Mouse (Mus musculus): ENCODE data around the gene D16Ertd472e.
A peak's percentile ranks its signal among the peaks of the same experiment; 100 is the strongest.
"Not testable (repeated sequence)": the region's sequence is repeated elsewhere in the genome, so short reads cannot be mapped to it uniquely, and the experiment has no call there.

Gene D16Ertd472e

DNA sequence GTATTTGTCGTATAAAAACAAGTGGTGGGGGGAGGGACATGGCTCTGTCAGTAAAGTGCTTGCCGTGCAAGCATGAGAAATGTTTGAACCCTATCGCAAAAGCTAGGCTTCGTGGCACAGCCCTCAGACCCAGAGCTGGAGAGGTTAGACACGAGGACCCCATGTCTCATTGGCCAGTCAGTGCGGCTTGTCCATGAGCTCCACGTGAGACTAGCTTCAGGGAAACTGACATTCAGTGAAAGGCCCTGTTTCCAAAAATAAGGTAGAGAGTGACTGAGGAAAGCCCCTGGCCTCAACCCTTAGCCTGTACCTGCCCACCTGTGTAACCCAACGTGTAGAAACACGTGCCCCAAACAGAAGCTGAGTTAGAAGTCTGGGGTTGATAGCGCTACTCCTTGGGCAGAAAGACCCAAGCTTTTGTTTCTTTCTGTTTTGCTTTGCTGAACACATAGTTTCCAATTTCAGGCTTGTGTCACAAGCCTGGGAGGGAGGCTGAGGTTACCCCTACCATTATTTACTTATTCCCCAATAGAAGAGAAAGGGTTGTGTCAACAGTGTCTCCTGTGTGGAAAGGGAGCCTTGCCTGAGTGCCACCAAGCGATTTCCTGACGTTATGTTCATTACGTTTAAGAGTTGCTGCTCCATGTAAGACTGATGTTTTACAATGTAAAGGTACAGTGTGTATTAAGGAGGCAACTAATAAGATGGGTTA is 12.2 kb downstream of the D16Ertd472e start:
- no peak for DNase-seq

DNA sequence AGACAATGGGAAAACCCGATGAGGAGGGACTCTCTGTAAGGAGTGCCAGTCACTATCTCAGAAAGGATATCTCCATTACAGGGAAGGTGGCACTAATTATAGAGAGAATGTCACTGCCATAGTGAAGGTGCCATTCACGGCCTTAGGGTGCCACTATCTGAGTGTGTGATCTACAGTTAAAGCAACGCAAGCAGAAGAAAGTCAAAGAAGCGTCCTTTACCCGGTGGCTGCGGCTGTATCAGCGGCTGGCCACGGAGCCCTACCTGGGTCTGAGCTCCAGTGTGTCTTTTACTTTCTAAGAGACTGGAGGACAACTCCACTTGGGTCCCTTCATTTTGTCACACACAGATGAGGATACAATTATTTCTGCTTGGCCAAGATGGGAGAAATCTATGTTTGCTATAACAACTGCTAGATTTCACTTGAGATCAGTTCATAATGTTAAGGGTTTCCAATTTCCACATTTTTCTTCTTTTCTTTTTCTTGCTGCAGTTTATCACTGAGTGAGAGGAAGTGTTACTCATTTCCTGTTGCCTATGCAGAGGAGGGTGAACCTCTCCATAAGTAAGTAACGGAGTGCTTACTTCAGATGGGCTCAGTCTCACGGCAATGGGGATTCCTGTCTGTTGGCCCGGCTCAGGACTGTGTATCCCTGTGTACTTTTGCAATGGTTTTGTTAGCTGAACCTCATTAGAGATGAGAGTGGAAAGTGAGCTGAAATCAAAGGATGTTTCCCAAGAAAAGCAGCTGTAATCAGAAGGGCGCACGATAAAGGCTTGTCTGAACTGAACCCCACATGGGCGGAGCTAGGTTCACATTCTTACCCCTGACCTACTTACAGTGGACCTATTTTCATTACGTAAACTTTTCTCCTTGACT is 13.2 kb downstream of the D16Ertd472e start:
- peak; percentile 8 for DNase-seq

DNA sequence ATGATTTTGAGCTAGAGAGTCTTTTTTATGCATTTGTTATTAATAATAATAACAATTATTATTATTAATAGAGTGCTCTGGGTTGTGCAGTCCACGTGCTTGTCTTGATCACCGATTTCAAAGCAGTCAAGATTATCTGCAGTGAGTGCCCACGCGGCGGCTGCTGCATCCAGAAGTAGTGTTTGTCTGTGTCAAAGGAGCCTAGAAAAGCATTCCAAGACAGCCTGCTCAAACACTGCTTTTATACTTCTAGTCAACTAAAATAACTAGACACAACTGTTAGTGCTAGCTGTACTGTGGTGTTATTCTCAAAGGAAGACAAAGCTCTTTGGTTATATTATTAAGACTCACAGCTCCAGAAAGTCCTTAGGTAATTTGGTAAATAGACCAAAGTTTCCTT is 15.9 kb downstream of the D16Ertd472e start:
- DNase-seq = no peak

DNA sequence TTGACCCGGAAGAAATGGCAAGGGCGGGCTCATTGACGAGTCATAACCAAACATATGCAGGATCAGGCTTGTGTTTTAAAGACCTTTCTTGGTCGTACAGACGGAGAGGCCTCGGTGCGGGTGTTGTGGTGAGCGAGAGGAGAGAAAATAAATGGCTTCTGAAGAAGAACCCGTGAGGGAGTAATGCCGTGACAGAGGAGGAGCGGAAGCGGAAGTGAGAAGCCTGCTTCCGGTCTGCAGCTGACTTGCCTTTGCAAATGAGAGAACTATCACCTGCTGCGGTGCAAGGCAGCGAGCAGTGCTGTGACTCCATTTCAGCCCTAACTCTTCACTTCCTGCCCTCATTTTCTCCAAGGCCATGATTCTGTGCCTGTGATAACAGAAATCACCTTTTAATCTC is 16.4 kb downstream of the D16Ertd472e start:
- no peak for DNase-seq

DNA sequence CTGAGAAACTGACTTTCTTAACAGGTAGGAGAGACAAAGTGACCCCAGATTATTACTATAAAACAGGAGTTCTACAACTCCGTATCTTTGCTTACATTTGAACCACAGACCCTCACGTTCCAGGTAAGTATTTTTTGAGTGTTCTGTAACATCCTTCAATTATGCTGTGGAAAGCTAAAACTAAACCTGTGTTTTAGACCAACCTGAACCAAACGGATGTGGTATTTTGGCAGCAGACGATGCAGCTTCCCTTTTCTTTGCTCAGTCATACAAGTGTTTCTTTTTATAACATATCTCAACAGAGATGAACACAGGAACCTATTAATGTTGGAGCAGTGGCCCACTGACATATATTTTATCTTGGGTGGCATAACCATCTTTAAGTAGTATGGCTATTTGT is 18.9 kb downstream of the D16Ertd472e start:
- no peak for DNase-seq

DNA sequence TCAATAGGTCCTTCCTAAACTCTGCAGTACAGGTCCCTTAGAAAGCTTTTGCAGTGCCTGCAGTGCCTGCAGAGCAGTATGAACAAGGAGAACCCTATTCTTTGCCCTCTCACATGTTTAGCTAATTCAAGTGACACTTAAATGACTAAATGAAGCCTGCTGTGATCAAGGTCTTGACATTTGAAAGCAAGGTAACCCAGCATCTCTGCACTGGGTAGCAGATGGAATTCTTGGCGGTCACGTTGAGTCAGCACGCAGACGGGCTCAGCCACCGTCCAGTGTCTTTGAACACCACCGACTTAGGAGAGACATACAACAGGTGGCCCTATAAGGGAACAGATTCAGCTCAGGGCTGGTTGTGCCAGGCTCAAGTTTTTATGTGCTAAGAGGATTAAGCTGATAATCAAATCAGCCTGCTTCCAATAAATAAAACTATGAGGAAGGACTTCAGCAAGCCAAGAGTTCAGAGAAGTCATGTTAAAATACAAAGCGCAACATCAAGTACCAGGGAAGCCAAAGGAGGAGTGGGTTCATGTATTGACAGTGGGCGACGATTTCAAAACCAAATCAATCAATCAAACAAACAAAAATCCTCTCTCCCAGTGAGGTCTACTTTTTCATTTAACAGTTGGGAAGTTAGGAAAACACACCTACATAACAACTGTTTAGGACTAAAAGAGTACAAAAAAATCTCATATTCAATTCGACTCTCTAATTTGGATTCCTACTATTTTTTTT is 21.4 kb downstream of the D16Ertd472e start:
- no peak for DNase-seq

DNA sequence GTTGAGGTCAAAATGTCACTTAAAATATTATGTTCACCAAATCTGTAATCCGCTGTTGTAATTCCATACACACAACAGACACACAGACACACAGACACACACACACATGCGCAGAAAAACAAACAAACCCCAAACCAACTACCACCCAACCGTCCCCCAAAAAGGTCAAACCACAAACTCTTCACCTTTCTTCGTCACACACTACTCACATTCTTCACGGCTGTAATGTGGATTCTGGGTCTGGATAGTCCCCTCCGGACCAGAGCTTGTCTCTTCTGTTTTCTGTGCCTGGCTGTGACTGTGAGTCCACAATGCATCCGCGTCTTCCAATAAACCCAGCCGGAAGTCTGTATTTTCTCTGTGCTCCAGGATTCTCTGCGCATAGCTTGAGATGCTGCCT is 29.1 kb downstream of the D16Ertd472e start:
- DNase-seq = no peak

DNA sequence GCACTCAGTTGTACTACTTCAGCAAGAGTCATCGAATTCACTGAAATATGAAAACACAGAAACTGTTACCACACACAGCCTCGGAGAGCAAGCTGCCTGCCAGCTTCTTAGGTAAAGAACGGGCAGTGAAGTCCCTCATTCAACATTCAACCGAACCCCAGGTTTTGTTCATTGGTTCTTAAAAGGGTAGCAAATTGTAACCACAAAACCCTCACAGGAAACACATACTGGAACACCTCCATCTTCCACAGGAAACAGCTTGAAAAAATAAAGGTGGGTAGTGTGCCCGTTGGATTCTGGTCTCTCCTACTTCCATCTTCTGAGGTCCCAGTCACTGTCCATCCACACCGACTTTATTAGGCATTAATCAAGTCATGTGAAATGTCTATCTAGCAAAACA is 30.0 kb downstream of the D16Ertd472e start:
- no peak for DNase-seq

DNA sequence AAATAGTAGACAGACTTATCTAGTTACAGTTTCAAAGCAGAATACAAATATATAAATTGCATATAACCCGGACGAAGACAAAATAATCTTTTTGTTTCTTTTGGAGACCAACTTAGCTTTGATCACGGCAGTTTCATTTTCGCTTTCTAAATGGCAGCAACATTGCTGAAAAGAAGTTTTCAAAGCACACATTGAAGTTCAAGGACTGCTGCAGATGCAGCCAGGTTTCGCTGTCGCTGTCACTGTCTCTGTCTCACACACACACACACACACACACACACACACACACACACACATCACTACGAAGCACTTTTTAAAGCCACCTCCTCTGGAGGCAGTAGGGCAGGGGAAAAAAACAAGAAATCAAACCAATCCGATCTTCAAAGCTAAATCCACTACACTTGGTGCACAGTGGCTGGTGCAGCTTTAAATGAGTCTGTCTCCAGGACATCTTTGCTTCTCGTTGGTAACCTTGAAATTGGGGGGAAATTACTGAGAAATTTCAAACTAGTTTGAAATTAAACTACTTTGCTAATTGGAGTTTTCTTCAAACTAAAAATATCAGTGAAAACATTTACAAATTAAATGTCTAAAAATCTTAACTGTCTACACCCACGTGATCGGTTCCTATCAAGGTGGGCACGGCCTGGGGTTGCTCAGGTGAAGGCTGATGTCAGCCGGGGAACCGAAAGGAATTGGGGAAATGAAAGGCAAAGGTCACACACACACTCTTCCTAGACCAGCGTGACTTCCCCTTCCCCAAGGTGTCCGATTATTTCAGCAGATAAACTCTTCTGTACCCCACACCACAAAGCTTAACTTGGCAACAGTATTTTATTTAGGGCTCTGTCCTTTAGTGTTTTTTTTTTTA is 35.9 kb downstream of the D16Ertd472e start:
- peak; percentile 5 for DNase-seq

DNA sequence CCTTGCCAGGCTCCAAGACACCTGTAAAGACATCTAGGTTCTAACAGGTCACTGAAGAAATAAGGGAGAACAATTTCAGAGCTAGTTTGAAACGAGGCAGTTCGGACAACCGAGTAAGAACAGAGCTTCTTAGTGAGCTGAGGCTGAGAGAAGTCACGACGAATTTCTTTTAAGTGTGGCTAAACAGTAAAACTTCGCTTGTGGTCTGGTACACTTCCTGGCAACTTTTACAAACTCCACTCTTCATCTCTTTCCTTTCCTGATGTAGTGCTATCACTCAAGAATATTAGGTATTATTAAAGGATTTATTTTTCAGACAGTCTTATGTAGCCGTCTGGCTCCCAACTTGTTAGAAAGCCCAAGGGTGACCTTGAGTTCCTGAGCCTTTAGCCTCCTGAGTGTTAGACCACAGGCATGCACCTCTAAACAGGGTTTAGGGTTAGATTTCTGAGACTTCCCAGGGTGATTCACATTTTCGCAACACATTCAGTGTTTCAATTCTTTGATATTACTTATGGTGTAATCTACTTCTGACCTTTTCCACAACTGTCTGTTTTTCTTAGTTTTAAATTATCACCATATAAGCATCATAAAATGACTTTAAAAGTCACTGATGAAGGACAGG is 38.6 kb downstream of the D16Ertd472e start:
- DNase-seq = no peak

DNA sequence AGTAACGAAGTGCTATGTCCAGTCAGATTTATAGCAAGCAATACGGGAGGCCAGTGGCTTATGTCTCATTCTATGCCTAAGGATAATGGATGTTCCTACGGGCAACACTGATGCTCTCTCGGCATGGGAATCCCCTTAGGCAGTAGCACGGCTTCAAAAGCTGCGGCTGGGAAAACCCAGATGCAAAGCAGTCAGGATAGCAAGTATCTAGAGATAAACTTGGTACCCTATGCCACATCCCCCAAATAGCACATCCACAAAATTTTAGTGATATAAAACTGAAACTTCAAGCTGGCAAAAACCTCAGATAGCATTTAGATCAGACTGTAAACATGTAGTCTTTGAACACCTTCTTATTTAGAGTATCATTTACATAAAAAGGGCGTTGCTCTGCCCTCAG is 39.2 kb downstream of the D16Ertd472e start:
- no peak for DNase-seq

DNA sequence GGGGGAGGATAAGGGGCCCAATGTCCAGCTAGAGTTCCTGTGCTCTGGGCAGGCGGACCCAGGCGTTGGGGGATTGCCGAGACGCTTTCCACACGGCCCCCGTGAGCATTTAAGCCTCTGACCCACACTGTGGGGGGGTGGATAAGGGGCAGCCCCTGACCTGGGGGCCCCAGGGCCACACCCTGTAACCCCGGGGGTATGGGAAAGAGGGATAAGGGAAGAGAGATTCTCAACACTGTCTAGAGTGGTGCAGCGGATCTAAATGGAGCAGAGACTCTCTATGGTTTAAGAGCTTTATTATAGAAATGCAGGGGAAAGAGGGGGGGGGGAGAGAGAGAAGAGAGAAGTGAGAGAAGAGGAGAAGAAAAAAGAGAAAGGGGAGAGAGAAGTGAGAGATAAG is 42.0 kb downstream of the D16Ertd472e start:
- no peak for DNase-seq

DNA sequence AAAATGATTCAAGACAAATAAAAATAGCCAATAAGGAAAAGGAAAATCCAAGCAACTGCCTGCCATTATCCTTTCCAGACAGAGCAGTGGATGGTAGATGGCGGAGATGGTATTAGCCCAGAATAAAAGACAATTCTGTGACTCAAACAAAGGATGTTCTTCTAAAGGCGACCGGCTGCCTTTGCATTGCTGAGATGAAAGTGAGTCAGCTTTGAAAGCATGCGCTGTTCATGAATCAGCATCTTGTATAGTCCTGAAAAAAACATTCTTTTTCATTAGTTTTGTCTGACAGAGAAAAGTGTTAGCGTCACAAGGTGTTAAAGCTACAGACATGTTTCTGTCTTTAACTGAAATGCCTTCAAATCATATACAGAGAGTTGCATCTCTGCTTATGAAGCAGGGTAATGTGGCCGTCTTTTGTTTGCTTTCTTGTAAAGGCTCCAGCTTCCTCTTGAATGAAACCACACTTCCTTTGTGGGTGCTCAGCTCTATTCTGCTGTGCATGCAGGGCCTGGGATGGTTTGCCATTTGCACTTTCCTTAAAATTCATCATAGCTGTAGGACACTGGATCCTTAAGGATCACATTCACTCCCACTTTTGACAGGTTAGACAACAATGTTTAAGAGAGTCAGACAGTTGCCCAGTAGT is 44.4 kb downstream of the D16Ertd472e start:
- DNase-seq = no peak

DNA sequence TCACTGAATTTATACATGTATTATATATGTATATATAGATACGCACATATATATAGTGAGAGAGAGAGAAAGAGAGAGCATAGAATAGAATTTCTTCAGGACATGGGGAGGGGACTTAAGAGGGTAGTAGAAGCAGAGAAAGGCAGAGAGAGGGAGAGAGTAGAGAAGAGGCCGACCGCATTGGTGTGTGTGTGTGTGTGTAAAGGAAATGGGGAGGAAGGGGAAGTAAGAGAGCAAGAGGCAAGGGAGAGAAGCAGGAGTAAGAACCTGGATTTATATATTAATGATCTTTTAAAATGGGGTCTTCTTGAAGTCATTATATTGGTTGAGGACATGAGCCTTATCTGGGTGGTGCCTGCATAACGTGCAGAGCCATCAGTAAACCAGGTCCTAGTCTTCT is 53.5 kb downstream of the D16Ertd472e start:
- DNase-seq = no peak

DNA sequence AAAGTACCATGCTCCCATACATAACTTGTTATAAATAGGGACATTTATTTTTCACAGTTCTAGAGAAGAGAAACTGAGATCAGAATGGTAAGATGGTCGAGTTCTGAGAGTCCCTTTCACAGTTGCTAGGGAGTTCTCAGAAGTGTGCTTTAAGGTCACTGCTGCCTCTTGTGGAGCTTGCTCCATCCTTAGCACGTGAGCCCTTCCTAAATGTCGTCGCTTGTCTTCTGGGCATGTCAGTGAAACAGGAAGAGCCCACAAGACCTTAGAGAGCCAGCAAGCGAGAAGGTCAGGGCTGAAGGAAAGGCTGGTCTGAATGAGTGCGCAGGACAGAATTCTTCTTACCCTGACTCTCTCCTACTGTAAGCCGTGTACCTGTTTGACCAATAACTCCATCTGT is 57.8 kb downstream of the D16Ertd472e start:
- no peak for DNase-seq

DNA sequence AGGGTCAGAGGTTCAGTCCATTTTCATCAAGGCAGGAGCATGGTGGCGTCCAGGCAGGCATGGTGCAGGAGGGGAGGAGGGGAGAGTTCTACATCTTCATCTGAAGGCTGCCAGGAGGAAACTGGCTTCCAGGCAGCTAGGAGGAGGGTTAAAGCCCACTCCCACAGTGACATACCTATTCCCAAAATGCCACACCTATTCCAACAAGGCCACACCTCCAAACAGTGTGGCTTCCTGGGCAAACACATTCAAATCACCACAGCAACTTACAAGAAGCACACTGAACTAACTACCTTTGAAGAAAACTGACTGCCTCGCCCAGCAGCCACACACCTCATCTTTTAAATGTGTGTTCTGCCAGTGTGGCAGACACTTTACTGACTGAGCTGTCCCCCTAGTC is 59.3 kb downstream of the D16Ertd472e start:
- no peak for DNase-seq

DNA sequence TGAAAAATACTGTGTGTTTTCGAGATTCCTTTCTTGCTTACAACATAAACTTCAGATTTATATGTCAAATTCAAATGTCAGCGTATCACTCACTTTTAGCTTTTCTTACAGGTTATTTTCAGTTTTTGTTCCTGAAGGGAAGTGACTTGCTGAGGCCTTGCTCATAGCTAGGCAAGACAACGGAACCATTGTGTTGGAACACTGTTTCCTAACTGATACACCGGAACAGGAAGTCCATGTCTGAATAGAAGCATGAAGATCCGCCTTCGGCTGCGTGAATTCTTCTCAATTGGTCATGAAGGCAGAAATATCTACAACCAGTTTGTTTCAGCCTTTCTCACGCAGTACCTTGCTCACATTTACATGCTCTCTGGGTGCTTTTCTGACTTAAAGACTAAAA is 65.0 kb downstream of the D16Ertd472e start:
- DNase-seq = no peak

DNA sequence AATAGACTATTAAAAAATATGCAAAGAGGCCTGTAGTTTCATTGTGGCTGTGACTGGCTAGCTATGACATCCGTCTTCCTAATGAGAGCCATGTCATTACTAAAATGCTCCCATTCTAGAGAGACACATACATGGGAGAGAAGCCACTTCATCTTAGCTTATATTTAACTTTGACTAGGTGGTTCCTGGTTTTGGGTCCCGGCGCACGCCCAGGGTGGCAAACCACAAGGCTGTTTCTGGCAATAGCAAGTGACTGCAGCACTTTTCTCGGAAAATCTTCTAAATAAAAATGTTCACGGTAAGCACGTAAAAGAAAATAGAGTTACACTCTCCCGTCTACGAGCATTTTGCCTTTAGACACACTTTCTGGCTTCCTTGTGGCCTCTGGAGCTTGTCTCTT is 74.0 kb downstream of the D16Ertd472e start:
- no peak for DNase-seq

DNA sequence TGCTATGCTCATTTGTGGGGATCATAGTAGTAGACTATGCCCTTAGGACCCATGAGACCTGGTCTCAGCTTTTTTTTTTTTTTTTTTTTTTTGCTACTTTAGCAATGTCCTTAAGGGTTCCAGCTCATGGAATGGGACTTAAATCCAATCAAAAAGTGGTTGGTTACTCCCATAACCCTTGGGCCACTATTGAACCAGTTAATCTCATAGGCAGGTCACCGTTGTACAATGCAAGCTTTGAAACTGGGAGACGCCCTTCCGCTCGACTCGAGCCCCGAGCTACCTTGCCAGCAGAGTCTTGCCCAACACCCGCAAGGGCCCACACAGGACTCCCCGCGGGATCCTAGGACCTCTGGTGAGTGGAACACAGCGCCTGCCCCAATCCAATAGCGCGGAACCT is 83.8 kb downstream of the D16Ertd472e start:
- not testable (repeated sequence) for DNase-seq

DNA sequence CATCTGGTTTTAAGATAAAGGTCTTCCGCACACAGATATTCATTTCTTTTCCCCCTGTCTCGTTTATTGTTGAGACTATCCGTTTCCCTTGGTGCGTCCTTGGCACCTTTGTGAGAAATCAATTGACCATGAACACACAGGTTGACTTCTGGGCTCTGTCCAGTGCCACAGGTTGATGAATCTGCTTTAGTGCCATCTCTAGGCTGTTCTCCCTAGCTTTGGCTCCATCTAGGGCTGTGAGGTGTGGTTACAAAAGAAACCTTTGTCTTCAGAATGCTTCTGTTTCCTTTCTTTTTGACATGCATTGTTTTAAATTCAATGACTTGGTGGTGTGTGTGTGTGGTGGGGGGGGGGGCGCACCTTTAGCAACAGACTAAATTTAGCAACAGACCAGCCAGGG is 85.7 kb downstream of the D16Ertd472e start:
- DNase-seq = no peak

All from lung, postnatal 10 days (tissue).